Mouse (Mus musculus) layer of hippocampus, postnatal 25 days (tissue): ENCODE results near the gene Cdt1. TPM values are rescaled to one million over a fixed set of nuclear protein-coding genes. Genes with fewer than 3 reads are reported as not detected.

ENCODE experiments used
- DNase-seq, 2 experiments: peaks; one replicate each; pipeline ENCODE4 v3.0.0; 2022; ENCODE audit warnings: mixed read lengths in 2 of 2, low spot score in 1 of 2; ENCODE audit errors: extremely low spot score in 1 of 2
- total RNA-seq, 2 experiments: library from RNA; stranded (reverse); gene quantifications; 2 replicates each; pipeline ENCODE4 v1.2.3; 2021

The Cdt1 gene
- 1 to 10 TPM; 1.1 to 1.6 TPM for total RNA-seq

GRCm38 (mm10) chr8:122567361-122568108 is at the start of gene Cdt1:
Gene Cdt1 (plus strand): TSS chr8:122568015.
- peak; percentile 86 to 87 for DNase-seq

- no peak for DNase-seq
Observed at GRCm38 (mm10) chr8:122520611-122521010, 47.2 kb upstream of the Cdt1 start.

GRCm38 (mm10) chr8:122522796-122523651 is 44.8 kb upstream of the Cdt1 start:
- DNase-seq = no peak

GRCm38 (mm10) chr8:122523652-122524360 is 44.0 kb upstream of the Cdt1 start:
- no peak for DNase-seq

- no peak for DNase-seq
Observed at GRCm38 (mm10) chr8:122524506-122524905, 43.3 kb upstream of the Cdt1 start.

GRCm38 (mm10) chr8:122525004-122525403 is 42.8 kb upstream of the Cdt1 start:
- no peak for DNase-seq

- no peak for DNase-seq
Observed at GRCm38 (mm10) chr8:122526084-122526483, 41.7 kb upstream of the Cdt1 start.

- no peak for DNase-seq
Observed at GRCm38 (mm10) chr8:122526526-122527170, 41.2 kb upstream of the Cdt1 start.

- no peak for DNase-seq
Observed at GRCm38 (mm10) chr8:122527937-122528336, 39.9 kb upstream of the Cdt1 start.

- no peak for DNase-seq
Observed at GRCm38 (mm10) chr8:122529159-122529558, 38.7 kb upstream of the Cdt1 start.

GRCm38 (mm10) chr8:122531312-122531711 is 36.5 kb upstream of the Cdt1 start:
- DNase-seq = no peak

- no peak for DNase-seq
Observed at GRCm38 (mm10) chr8:122537033-122537432, 30.8 kb upstream of the Cdt1 start.

GRCm38 (mm10) chr8:122537812-122538211 is 30.0 kb upstream of the Cdt1 start:
- DNase-seq = no peak

GRCm38 (mm10) chr8:122538310-122539076 is 29.3 kb upstream of the Cdt1 start:
- DNase-seq = no peak

GRCm38 (mm10) chr8:122544138-122544537 is 23.7 kb upstream of the Cdt1 start:
- no peak for DNase-seq

GRCm38 (mm10) chr8:122546066-122546755 is 21.6 kb upstream of the Cdt1 start:
- DNase-seq = no peak

GRCm38 (mm10) chr8:122546811-122547453 is 20.9 kb upstream of the Cdt1 start:
- DNase-seq = no peak

- no peak for DNase-seq
Observed at GRCm38 (mm10) chr8:122547815-122548214, 20.0 kb upstream of the Cdt1 start.

GRCm38 (mm10) chr8:122548331-122548730 is 19.5 kb upstream of the Cdt1 start:
- DNase-seq = no peak
